Comparison of ENCODE assay signal across 20 mouse cellular contexts in genomic region chr8:22262267-22262666, GRCm38 (mm10). TPM values are rescaled to one million over a fixed set of nuclear protein-coding genes. Genes with fewer than 3 reads are reported as not detected.
DNase-seq lines count a peak whose midpoint lies in the region; ATAC-seq and TF ChIP-seq lines count a peak whose summit lies in the region.
"Had no signal": no experiment of that assay in that cellular context is flagged by ENCODE, and none has a peak within 500 bp of the region (broad histone marks: within the 10 kb centered on the region; RNA-seq: fewer than 3 reads in every experiment).

No protein-coding gene starts in this region.

- no peak for TF ChIP-seq CTCF in gastrocnemius, adult 2 months (IDR thresholded peaks at IDR 0.05)
- no peak for TF ChIP-seq CTCF in cerebellum, adult 2 months (IDR thresholded peaks at IDR 0.05; ENCODE audit: borderline replicate concordance, insufficient read depth, low read depth, low read length)

- TF ChIP-seq POLR2A in cerebellum, adult 2 months (IDR thresholded peaks at IDR 0.05; ENCODE audit: borderline replicate concordance, insufficient read depth, low read length): no peak

- H3K27ac ChIP-seq in gastrocnemius, adult 2 months: no peak overlapping the region
- H3K27ac ChIP-seq in cerebellum, adult 2 months (ENCODE audit: insufficient read depth, low read length): no peak overlapping the region
- H3K27ac ChIP-seq: limb, embryonic 12.5 days had no signal

- no peak overlapping the region for H3K4me3 ChIP-seq in gastrocnemius, adult 2 months
- H3K4me3 ChIP-seq in cerebellum, adult 2 months (replicated peaks; ENCODE audit: insufficient read depth, low read depth, low read length): no peak overlapping the region
- H3K4me3 ChIP-seq: erythroblast, embryonic 14.5 days; limb, embryonic 12.5 days had no signal

- H3K4me1 ChIP-seq in cerebellum, adult 2 months (ENCODE audit: control insufficient read depth, insufficient read depth, low read length): no peaks in the 10 kb centered on the region
- H3K4me1 ChIP-seq: limb, embryonic 12.5 days had no signal

- H3K27me3 ChIP-seq in cerebellum, adult 2 months (ENCODE audit: control insufficient read depth, insufficient read depth, low read length): no peaks in the 10 kb centered on the region
- H3K27me3 ChIP-seq: limb, embryonic 12.5 days had no signal

- intact Hi-C loops in gastrocnemius, adult 2 months (cut with DNase I): no loop called here
- intact Hi-C loops in heart, postnatal 10 days (cut with DNase I): loop anchor here (5.0 kb wide), 1 partner anchor 70 kb away; the partner anchor contains the start of gene Vps36

- peak; percentile 30 for ATAC-seq in megakaryocyte, adult 5-6 weeks (ENCODE audit: poor library complexity, severe bottlenecking)
- no peak for ATAC-seq in activated CD4-positive, CD25-positive, alpha-beta regulatory T cell, adult 4 months

- peak; percentile 49 for DNase-seq in gastrocnemius, adult 2 months
- no peak for DNase-seq in gastrocnemius, postnatal 10 days
- peak; percentile 72 for DNase-seq in adrenal gland, postnatal 14 days
- DNase-seq in heart, postnatal 10 days: peak; percentile 8 to 38
- no peak for DNase-seq in cerebellum, adult 2 months
- no peak for DNase-seq in right cerebral cortex, postnatal 10 days (ENCODE audit: low spot score in 2 of 2)
- DNase-seq: cerebellum, adult 11 months; embryo, embryonic 11 days; kidney, adult 18-20 months; kidney, postnatal 4 days; right cerebral cortex, adult 18-20 months had no signal

- WGBS in cerebellum, adult 2 months: 70% methylated on average over 3 of the region's 3 CpGs

RNA-seq across cellular contexts. Expression of gene Tpte, which starts 21.0 kb away (rescaled TPM):
- not detected for total RNA-seq in gastrocnemius, adult 2 months (2021)
- under 1 TPM in 1 of 2 experiments, not detected in 1; 0.14 TPM for total RNA-seq in gastrocnemius, postnatal 10 days (2021)
- not detected in 2 replicates for total RNA-seq in adrenal gland, postnatal 14 days (2021)
- not detected for total RNA-seq in heart, postnatal 10 days (2021)
- not detected in 2 replicates for total RNA-seq in megakaryocyte, adult 5-6 weeks (2015)
- not detected in 2 replicates for total RNA-seq in megakaryocyte, adult 5-6 weeks (2017)
- 0.03 TPM in 1 of 2 replicates, not detected in the other for polyA plus RNA-seq in cerebellum, adult 2 months (2012; rRNA removed)
- polyA plus RNA-seq in activated CD4-positive, CD25-positive, alpha-beta regulatory T cell, adult 4 months (2017; shearing (Covaris generic)): not detected
- total RNA-seq: adrenal gland, postnatal 36 days; hematopoietic stem cell, adult 5-6 weeks; midbrain, postnatal 0 days; neutrophil, adult 5-6 weeks had no signal
- polyA plus RNA-seq: erythroblast, embryonic 14.5 days; limb, embryonic 12.5 days; lung, embryonic 16.5 days; midbrain, postnatal 0 days had no signal

RNA-seq across cellular contexts. Expression of gene Thsd1, which starts 35.2 kb away (rescaled TPM):
- 1 to 10 TPM; 1.6 to 1.9 TPM for total RNA-seq in gastrocnemius, adult 2 months (2021)
- total RNA-seq in gastrocnemius, postnatal 10 days (2021): 1 to 10 TPM; 5.0 to 5.9 TPM
- 5.5 and 7.8 TPM in 2 replicates for total RNA-seq in adrenal gland, postnatal 14 days (2021)
- 10 to 100 TPM; 13.5 to 14.9 TPM for total RNA-seq in heart, postnatal 10 days (2021)
- 0.56 and 1.5 TPM in 2 replicates for total RNA-seq in megakaryocyte, adult 5-6 weeks (2015)
- total RNA-seq in megakaryocyte, adult 5-6 weeks (2017): 0.51 and 0.73 TPM in 2 replicates
- polyA plus RNA-seq in cerebellum, adult 2 months (2012; rRNA removed): 4.5 and 5.2 TPM in 2 replicates
- under 1 TPM in 1 of 2 experiments, not detected in 1; 0.10 TPM for polyA plus RNA-seq in activated CD4-positive, CD25-positive, alpha-beta regulatory T cell, adult 4 months (2017; shearing (Covaris generic))
- polyA plus RNA-seq: erythroblast, embryonic 14.5 days had no signal

Comparison
In these comparisons a context has a peak if more than half of its experiments do, and no peak if none do; other contexts are left out.
1. DNase-seq: peak in gastrocnemius, adult 2 months (single experiment), adrenal gland, postnatal 14 days (single experiment) and heart, postnatal 10 days (2 of 2); none in gastrocnemius, postnatal 10 days (single experiment), cerebellum, adult 2 months (0 of 2) and right cerebral cortex, postnatal 10 days (0 of 2).